Mouse (Mus musculus) hematopoietic stem cell, adult 5-6 weeks (primary cell): ENCODE results near the gene H1foo. TPM values are rescaled to one million over a fixed set of nuclear protein-coding genes. Genes with fewer than 3 reads are reported as not detected.
A peak's percentile ranks its signal among the peaks of the same experiment; 100 is the strongest.

ENCODE experiments used
- ATAC-seq, 2 experiments: fragments of 125-278 bp in 1 of 2; replicated peaks in 1 of 2; 2 replicates each; pipeline ENCODE4 v1.8.0; 2016 to 2017; ENCODE audit warnings: inconsistent platforms in 2 of 2, mild to moderate bottlenecking in 2 of 2, moderate number of reproducible peaks in 2 of 2, low read depth in 1 of 2, moderate TSS enrichment in 1 of 2; ENCODE audit not compliant: low FRiP score in 2 of 2, poor library complexity in 2 of 2, severe bottlenecking in 2 of 2, insufficient read depth in 1 of 2, low TSS enrichment in 1 of 2
- total RNA-seq: library from RNA; stranded (forward); fragments of 172-1452, 232-1000 nt; gene quantifications from 2 replicates; pipeline ENCODE4 v1.2.3, GENCODE M21; 2017

Gene H1foo
- total RNA-seq, 1 experiment from 2014 or later, result not detected

- no peak for ATAC-seq
Measured at GRCm38 (mm10) chr6:115955664-115956063, 10.9 kb downstream of the H1foo start.

DNA sequence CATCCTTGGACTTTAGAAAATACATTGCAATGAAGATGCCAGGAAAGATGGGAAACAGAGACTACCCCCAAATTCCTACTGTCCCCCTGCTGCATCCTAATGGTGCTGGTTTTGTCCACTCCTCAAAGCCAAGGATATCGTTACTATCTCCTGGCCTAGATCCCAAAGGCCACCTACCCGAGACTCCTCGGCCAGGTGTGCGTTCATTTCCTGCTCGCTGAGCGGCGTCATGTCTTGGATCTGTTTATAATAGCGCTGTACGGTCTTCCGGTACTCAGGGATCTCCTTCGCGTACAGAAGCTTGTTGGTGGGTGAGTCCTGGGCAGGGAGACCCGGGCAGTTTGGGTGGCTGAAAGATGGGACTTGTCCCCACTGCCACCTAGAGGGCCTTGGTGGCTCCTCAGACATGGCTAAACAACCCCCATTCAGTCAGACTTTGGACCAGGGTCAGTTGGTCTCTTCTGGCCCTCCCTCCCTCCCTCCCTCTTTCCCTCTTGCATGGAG lies 11.7 kb downstream of the H1foo start:
- no peak for ATAC-seq

- peak in 1 of 2 experiments; percentile 14; a peak in 2 of 4 replicates for ATAC-seq
Measured at GRCm38 (mm10) chr6:115956922-115957601, 12.3 kb downstream of the H1foo start.

DNA sequence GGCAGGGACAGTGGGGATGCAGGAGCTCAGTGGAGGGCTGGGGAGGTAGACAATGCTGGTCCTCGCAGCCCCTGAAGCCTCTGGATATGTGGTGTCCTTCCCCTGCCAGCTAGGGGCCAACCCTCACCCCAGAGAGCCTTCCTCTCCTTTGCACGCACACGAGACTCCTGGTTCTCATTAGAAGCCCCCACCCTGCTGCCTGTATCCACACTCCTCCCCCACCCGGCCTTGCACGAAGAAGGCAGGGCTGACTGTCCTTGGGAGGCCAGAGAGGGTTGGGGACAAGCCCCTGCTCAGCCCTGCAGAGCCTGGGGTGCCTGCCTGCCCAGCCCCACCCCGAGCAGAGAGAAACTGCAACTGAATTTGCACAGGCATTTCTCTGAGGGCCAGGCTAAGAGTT lies 12.9 kb downstream of the H1foo start:
- ATAC-seq, result no peak

- ATAC-seq, result no peak
Measured at GRCm38 (mm10) chr6:115958445-115958844, 13.7 kb downstream of the H1foo start.

DNA sequence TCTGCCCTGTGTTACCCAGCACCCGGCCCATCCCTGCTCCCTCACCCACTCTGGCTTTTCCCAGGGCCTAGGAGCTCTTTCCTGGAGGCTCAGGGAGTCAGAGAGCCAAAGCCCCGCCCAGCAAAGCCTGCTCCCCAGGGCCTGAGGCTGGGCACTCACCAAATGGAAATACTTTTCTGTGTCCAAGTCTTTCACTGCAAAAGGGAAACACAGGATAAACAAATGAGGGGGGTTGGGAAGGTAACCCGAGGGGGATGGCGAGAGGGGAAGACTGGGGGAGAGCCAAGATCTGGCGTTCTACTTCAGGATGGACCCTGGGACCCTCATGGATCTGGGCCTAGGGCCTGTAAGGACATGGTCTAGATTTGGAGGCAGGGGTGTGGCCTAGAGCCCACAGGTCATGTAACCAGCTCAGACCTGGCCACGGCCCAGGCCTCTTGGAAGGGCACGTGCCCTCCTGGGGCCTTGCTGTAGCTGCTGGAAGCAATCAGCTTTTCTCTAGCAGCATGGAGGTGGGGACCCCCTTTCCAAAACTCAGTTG lies 14.5 kb downstream of the H1foo start:
- no peak for ATAC-seq

- ATAC-seq, result no peak
Measured at GRCm38 (mm10) chr6:115960322-115960721, 15.6 kb downstream of the H1foo start.

GRCm38 (mm10) chr6:115961743-115962142 lies 17.0 kb downstream of the H1foo start:
- ATAC-seq, result no peak

DNA sequence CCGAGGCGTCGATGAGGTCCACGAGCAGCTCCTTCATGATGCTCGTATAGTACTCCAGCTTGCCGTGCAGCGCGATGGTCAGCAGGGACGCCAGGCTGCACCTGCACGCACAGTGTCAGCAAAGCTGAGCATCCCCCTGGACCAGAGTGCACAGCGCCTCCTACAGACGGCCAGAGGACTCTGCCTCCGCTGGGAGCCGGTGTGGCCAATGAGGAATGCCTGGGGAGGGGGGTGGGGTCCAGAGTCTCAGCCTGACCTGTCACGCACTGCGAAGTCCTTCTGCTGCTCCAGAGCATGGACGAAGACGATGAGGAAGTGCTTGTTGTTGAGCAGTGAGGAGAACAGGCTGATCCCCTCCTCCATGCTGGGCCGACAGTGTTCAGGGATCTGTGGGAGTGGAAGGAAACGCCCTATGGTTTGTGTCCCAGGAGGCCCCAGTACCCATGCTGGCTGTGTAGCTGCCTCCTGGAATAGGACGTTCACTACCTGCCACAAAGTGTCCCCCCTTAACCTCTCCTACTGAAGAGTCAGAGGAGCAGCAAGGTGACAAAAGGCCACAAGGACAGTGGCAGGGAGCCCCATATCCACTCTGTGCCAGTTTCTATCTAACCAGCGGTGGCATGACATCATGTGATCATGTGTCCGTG lies 17.8 kb downstream of the H1foo start:
- no peak for ATAC-seq

DNA sequence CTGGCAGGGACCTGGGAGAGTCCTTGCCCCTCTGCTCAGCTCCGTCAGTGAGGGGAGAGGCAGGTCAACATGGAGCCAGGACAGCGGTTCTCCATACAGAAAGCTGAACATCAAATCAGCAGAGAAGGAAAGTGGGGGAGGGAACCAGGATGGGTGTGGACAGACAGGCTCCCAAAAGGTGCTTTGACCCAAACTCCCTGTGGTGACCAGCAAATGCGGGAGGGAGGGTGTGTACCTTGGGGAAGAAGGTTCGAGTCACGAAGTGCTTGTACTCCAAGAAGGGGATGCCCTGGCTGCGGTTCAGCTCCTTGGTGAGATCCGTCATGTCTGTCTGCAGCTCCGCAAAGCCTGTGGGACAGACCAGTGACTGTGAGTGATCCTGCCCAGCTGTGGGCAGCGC lies 18.9 kb downstream of the H1foo start:
- ATAC-seq, result no peak

- no peak for ATAC-seq
Measured at GRCm38 (mm10) chr6:115966227-115966966, 21.7 kb downstream of the H1foo start.

GRCm38 (mm10) chr6:115967291-115967880 lies 22.6 kb downstream of the H1foo start:
- ATAC-seq, result no peak

- no peak for ATAC-seq
Measured at GRCm38 (mm10) chr6:115968086-115968485, 23.3 kb downstream of the H1foo start.

DNA sequence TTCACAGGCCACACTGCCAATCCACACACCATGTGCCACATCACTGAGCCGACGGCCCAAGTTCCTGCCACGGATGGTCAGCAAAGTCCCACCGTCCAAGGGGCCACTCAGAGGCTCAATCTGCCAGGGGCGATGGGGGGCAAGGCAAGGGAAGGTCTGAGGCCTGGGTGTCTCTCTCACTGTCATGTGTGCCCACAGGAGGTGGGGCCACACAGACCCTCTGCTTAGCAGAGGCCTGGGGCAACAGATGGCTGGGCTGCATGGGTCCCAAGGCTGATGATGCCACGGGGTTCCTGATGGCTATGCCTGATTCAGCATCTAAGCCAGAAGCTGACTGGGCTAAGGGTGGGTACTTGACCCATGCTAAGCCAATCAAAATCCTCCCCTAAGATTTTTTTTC lies 24.0 kb downstream of the H1foo start:
- ATAC-seq, result no peak

DNA sequence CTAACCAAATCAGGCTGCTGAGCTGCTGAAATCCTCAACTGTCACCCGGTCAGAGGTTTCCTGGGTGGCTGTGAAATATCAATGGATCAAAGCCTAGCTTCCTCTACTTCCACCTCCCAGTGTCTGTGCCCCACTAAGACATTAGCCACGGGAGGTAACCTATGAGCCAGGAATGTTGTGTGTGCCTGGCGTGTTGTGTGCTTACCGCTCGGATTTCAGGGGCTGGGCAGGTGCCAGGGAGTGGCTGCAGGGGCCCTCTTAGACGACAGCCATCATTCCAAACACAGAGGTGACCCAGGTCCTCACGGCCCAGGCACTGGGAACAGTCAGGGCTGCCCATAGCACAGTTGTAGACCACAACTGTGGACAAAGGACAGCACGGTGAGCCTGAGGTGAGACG lies 24.4 kb downstream of the H1foo start:
- no peak for ATAC-seq

- peak; percentile 43 to 59; a peak in 3 of 4 replicates for ATAC-seq
Measured at GRCm38 (mm10) chr6:115969952-115970351, 25.2 kb downstream of the H1foo start.

GRCm38 (mm10) chr6:115971273-115972060 lies 26.7 kb downstream of the H1foo start:
- 0 out of 4 replicates have a peak, but pooled peaks of 1 of the 2 experiments have one; percentile 9 for ATAC-seq
